Mouse (Mus musculus) stomach, embryonic 15.5 days (tissue): ENCODE measurements at regions not wholly inside any gene's neighbourhood (a gene's known extent, or its start where the extent isn't known, plus 50 kb on each side); places are given as distances from the start of the nearest gene placed in this dataset.
"Not testable (repeated sequence)": the region's sequence is repeated elsewhere in the genome, so short reads cannot be mapped to it uniquely, and the experiment has no call there.

Experiments used
- ATAC-seq: fragments of 200-750 bp; cut with Nextera tagmentation; 2 replicates; pipeline ENCODE4 v1.8.0; 2017; ENCODE audit warnings: low read depth, moderate number of reproducible peaks, moderate TSS enrichment; ENCODE audit not compliant: insufficient read depth, low FRiP score
- H3K27ac ChIP-seq: fragments of 300-500 bp; sonication (generic); 2 replicates; pipeline ENCODE4 v1.5.1; 2015; ENCODE audit warnings: mild to moderate bottlenecking, inconsistent platforms
- H3K27me3 ChIP-seq: fragments of 300-500 bp; sonication (generic); replicated peaks from 2 replicates; pipeline ENCODE4 v1.6.1; 2015; ENCODE audit warnings: inconsistent platforms
- H3K36me3 ChIP-seq: fragments of 300-500 bp; sonication (generic); 2 replicates; pipeline ENCODE4 v1.6.1; 2015; ENCODE audit warnings: inconsistent platforms
- H3K4me1 ChIP-seq: fragments of 300-500 bp; sonication (generic); 2 replicates; pipeline ENCODE4 v1.6.1; 2015; ENCODE audit warnings: inconsistent platforms
- H3K4me2 ChIP-seq: fragments of 300-500 bp; sonication (generic); 2 replicates; pipeline ENCODE4 v1.6.1; 2015; ENCODE audit warnings: mild to moderate bottlenecking, inconsistent platforms
- H3K4me3 ChIP-seq: fragments of 300-500 bp; sonication (generic); replicated peaks from 2 replicates; pipeline ENCODE4 v1.5.1; 2015; ENCODE audit warnings: inconsistent platforms
- H3K9ac ChIP-seq: fragments of 300-500 bp; sonication (generic); 2 replicates; pipeline ENCODE4 v1.6.1; 2015; ENCODE audit warnings: inconsistent platforms
- H3K9me3 ChIP-seq: fragments of 300-500 bp; sonication (generic); 2 replicates; pipeline ENCODE4 v1.6.1; 2016; ENCODE audit warnings: inconsistent platforms
- WGBS: fragments of 180-500 bp; shearing (Covaris S2); methylation state at CpG from one replicate; pipeline ENCODE4 v1.1.7; 2015; 5-methylcytosine and 5-hydroxymethylcytosine counted together

DNA sequence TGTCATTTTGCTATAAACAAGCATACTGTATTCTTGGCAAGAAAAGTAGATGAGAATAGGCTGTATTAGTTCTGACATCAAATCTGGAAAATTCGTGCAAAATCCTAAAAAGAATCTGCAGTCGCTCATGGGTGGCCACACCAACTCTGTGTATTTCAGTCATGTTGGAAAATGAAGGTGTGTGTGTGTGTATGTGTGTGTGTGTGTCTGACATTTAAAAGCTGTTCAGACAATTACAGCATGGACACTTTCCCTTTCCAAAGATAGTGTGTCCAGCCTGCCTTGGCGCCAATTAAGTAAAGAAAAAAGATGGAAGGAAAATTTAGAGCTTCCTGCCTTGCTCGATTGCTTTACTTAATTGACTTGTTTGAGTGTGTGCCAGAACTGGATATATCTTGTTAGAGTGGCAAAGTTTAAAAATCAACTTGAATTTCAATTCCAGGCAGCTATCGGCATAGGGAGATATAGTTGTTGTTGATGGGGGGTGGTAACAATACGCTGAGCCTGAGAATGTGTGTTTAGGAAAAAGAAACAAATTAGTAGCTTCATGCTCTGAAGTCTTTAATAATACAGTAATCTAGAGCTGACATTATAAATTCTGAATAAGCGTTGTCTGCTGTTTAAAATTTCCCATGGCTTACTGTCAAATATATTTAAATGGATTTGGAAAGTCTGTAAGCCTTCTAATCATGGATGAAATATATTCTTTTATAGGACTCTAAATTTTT lies 1095.7 kb downstream of the Sorcs3 start:
- Histone ChIP-seq H3K36me3 (no peaks in the 10 kb centered on the region), H3K4me1 (no peaks in the 10 kb centered on the region), H3K27ac (peak overlapping the region; percentile 35; the same call in 1 of the 2 replicates), H3K4me3 (no peak overlapping the region), H3K27me3 (no peaks in the 10 kb centered on the region), H3K9ac (no peak overlapping the region), H3K9me3 (no peaks in the 10 kb centered on the region), H3K4me2 (no peak overlapping the region)
- ATAC-seq = peak; percentile 53; the same call in 1 of the 2 replicates
- WGBS = 46% methylated on average over 7 of the region's 7 CpGs

DNA sequence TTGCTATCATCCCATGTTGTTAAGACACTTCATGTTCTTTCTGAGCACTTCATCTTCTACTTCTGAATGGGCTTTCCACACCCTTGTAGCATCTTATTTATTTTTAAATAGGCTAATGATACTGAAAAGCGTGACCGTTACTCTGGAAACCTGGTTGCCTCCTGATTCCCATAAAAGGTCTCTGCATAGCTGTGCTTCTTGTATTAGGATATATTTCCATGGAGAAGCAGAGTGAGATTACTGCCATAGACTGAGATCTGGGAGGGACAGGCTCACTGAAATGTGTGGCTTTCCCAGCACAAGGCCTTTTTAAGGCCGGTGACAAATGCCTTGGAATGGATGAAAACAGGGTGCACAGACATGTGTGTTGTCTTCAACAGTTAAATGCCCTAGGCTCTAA lies 1100.0 kb downstream of the Sorcs3 start:
- no peak overlapping the region for H3K9ac ChIP-seq
- H3K9me3 ChIP-seq = no peaks in the 10 kb centered on the region
- no peaks in the 10 kb centered on the region for H3K4me1 ChIP-seq
- H3K4me3 ChIP-seq = no peak overlapping the region
- H3K4me2 ChIP-seq = no peak overlapping the region
- ATAC-seq = no peak
- no peaks in the 10 kb centered on the region for H3K36me3 ChIP-seq
- no peak overlapping the region for H3K27ac ChIP-seq
- 94% methylated on average over 3 of the region's 3 CpGs for WGBS
- H3K27me3 ChIP-seq = no peaks in the 10 kb centered on the region

DNA sequence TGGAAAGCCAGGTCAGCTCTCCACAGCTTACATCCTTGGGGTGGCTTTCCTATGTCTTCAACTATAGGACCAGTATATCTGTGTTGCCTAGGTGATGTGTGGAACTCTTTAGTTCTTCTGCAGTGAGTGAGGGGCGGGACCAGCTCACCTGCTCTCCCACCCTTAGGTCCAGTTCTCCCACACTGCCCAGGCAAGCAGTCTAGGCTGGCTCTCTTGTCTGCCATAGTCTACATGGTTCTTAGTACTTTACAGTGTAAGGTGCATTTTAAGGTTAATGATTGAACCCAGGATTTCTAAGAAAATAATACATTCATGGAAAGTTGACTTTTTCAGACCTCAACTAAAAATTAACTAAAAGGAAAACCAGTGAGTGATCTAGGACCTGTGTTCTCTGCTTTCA lies 1108.4 kb downstream of the Sorcs3 start:
- WGBS = 68% methylated on average over 1 of the region's 1 CpGs
- no peak overlapping the region for H3K4me2 ChIP-seq
- no peak overlapping the region for H3K27ac ChIP-seq
- no peaks in the 10 kb centered on the region for H3K27me3 ChIP-seq
- H3K9me3 ChIP-seq = no peaks in the 10 kb centered on the region
- H3K9ac ChIP-seq = no peak overlapping the region
- no peaks in the 10 kb centered on the region for H3K4me1 ChIP-seq
- ATAC-seq = 0 out of 2 replicates have a peak, but pooled peaks have one; percentile 47
- H3K36me3 ChIP-seq = no peaks in the 10 kb centered on the region
- no peak overlapping the region for H3K4me3 ChIP-seq

DNA sequence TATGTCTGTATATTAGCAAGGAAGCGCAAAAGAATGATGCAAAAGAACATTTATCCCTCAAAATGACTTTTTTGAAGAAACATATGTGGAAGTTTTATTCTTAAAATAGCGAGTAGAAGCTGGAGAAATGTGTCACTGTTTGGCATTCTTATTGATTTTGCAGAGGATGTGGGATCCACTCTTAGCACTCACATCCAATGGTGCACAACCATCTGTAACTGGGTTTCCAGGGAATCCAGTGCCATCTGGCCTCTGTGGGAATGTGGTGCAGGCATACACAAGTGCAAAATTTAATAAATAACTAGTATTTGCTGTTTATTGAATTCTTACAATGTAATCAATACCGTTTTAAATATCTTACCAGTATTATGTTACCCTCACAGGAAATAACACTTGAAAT lies 1153.8 kb downstream of the Sorcs3 start:
- Histone ChIP-seq H3K27me3 (no peaks in the 10 kb centered on the region), H3K36me3 (no peaks in the 10 kb centered on the region), H3K4me3 (no peak overlapping the region), H3K27ac (no peak overlapping the region), H3K9me3 (no peaks in the 10 kb centered on the region), H3K9ac (no peak overlapping the region), H3K4me2 (no peak overlapping the region), H3K4me1 (no peaks in the 10 kb centered on the region)
- ATAC-seq = no peak
- WGBS = 82% methylated on average over 3 of the region's 3 CpGs

DNA sequence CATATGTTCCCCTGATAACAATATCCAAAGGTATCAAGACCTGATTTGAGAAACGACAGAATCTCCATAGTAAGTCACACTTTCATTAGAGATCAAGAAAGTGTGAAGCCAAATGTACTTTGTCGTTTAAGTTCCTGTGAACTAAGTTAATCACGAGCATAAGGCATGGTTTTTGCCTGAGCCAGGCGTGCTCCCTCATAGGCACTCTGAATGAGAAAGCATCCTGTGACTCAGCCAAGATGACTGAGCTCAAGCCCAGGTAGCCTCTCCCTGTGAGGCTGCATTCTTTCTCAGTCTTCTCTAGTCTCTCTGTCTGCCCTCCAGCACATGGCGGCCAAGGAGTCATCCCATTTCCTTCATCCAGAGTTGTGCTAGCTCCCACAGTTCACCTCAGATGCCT lies 1154.9 kb downstream of the Sorcs3 start:
- no peak overlapping the region for H3K4me2 ChIP-seq
- H3K9ac ChIP-seq = no peak overlapping the region
- H3K4me3 ChIP-seq = no peak overlapping the region
- no peak overlapping the region for H3K27ac ChIP-seq
- WGBS = 82% methylated on average over 5 of the region's 5 CpGs
- H3K4me1 ChIP-seq = no peaks in the 10 kb centered on the region
- ATAC-seq = no peak
- no peaks in the 10 kb centered on the region for H3K36me3 ChIP-seq
- H3K9me3 ChIP-seq = no peaks in the 10 kb centered on the region
- H3K27me3 ChIP-seq = no peaks in the 10 kb centered on the region

DNA sequence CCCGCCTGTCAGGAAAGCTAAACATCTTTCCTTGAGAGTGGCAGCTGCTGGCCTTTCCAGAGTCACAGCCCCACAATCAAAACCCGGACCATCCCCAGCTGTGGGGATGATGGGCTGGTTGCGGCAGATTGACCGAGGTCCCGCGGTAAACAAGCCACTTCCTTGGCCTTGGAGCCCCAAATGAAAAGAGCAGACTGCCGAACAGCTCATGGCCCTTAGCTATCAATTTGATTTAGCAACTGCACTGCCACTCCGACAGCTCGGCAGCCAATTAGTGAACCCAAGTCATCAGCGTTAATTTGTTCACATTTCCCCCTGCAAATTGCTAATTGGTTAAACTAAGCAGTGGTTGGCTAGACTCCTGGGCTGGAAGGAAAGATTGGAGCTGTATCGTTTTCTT lies 1155.3 kb downstream of the Sorcs3 start:
- not testable (repeated sequence) for H3K36me3 ChIP-seq
- 80% methylated on average over 10 of the region's 11 CpGs for WGBS

DNA sequence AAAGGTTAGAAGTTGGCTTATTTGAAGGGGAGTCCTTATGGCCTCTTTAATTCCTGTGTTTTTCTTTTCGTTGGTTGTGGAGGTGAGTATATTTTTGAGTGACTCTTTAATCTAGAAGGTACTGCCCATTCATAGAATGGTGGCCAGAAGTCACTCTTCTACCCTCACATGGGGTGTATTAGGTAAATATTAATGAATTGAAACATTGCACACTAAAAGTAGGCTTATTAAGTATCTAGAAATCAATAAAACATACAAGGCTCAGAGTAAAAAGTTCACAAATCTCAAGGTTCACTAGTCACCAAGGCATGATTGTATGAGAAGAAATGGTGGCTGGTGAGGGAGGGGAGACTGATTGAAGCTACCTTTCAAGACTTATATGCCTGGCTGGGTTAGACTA lies 1167.1 kb downstream of the Sorcs3 start:
- ATAC-seq = no peak
- H3K9ac ChIP-seq = no peak overlapping the region
- WGBS = 42% methylated on average over 1 of the region's 1 CpGs

More for the DNA sequence above, 1155.3 kb downstream of the Sorcs3 start:
- not testable (repeated sequence) for H3K27me3 ChIP-seq, H3K4me3 ChIP-seq, H3K27ac ChIP-seq, H3K4me2 ChIP-seq, H3K9me3 ChIP-seq, ATAC-seq, H3K9ac ChIP-seq, H3K4me1 ChIP-seq

DNA sequence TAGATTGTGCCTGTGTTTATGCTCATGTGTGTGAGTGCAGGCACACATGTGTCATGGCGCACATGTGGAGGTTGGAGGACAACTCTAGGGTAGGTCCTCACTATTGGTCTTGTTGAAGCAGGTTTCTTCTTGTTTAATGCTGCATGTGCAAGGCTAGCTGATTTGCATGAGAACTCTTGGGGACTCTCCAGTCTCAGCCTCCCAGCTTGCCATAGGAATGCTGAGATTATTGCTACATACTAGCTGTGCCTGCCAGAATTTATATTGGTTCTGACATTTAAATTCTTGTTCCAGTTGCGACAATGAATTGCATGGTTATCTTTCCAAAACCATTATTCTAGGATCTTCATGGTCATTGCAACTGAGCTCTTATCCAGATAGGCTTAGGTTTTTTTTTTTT lies 1168.5 kb downstream of the Sorcs3 start:
- no peaks in the 10 kb centered on the region for H3K27me3 ChIP-seq
- WGBS = 87% methylated on average over 2 of the region's 2 CpGs
- no peaks in the 10 kb centered on the region for H3K4me1 ChIP-seq
- H3K9me3 ChIP-seq = no peaks in the 10 kb centered on the region
- no peak overlapping the region for H3K27ac ChIP-seq
- H3K9ac ChIP-seq = no peak overlapping the region
- H3K36me3 ChIP-seq = no peaks in the 10 kb centered on the region
- H3K4me3 ChIP-seq = no peak overlapping the region
- no peak overlapping the region for H3K4me2 ChIP-seq
- ATAC-seq = no peak

More for the DNA sequence above, 1167.1 kb downstream of the Sorcs3 start:
- Histone ChIP-seq H3K4me3 (no peak overlapping the region), H3K27me3 (no peaks in the 10 kb centered on the region), H3K4me2 (no peak overlapping the region), H3K4me1 (no peaks in the 10 kb centered on the region), H3K9me3 (no peaks in the 10 kb centered on the region), H3K27ac (no peak overlapping the region), H3K36me3 (no peaks in the 10 kb centered on the region)

DNA sequence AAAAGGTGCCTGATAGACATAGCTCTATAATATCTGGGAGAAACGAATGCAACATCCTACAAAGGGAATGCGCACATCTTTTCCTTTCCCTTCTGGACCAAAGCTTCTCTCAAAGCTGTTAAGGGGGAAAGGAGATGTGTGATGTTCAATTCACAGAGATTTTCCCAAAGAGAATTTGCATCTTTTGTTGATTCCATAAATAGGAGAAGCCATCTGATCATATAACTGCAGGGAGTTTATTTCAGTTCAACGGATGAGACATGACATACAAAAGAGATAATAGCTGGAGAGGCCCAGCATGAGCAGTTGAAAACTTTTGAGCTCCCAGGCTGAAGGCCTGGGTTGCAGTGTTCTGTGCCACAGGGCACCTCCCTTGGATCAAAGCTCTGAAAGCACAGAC lies 1169.1 kb downstream of the Sorcs3 start:
- H3K36me3 ChIP-seq = no peaks in the 10 kb centered on the region
- no peaks in the 10 kb centered on the region for H3K27me3 ChIP-seq
- ATAC-seq = no peak
- H3K9me3 ChIP-seq = no peaks in the 10 kb centered on the region
- no peak overlapping the region for H3K27ac ChIP-seq
- 86% methylated on average over 3 of the region's 3 CpGs for WGBS
- H3K4me1 ChIP-seq = no peaks in the 10 kb centered on the region
- no peak overlapping the region for H3K4me2 ChIP-seq
- H3K9ac ChIP-seq = no peak overlapping the region
- H3K4me3 ChIP-seq = no peak overlapping the region

DNA sequence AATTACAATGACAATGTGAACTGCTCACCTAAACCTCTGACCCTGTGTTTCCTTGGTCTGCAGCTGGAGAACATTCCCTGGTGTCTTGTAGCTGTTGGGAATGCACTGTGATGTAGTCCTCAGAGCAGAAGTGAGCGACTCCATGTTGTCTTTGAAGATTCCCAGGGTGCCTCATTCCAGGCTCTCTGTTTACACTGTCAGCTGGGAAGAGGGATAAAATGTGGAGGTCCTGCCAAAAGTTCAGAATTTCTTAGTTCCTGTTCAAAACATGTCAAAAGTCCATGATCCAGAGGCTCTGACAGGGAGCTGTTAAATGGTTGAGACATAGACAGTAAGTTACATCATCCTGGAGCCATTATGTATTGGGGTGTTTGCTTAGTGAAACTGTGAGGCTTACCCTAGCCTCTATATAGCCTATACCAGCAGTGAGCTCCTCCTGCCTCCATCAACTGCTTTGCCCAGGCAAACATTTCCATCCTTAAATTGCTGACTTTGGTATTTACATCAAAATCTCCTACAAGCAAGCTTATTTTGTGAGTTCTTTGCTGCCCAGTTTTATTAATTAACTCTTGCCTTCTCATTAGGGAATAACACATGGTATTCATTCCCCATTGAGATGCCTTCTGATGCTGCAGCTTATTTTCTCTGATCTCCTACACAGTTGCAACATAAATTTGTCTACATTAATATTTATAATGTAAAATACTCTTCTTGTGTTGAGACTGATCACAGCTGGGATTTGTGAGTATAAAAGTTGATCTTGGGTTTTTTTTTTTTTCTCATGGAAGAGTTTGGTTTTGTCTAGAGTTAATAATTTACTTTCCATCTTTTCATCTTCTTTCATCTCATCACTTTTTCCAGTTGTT lies 1170.2 kb downstream of the Sorcs3 start:
- H3K36me3 ChIP-seq = no peaks in the 10 kb centered on the region
- no peak overlapping the region for H3K9ac ChIP-seq
- 19% methylated on average over 1 of the region's 1 CpGs for WGBS
- H3K4me1 ChIP-seq = no peaks in the 10 kb centered on the region
- H3K4me2 ChIP-seq = no peak overlapping the region
- H3K27ac ChIP-seq = no peak overlapping the region
- no peaks in the 10 kb centered on the region for H3K9me3 ChIP-seq
- H3K27me3 ChIP-seq = no peaks in the 10 kb centered on the region
- ATAC-seq = no peak
- H3K4me3 ChIP-seq = no peak overlapping the region

DNA sequence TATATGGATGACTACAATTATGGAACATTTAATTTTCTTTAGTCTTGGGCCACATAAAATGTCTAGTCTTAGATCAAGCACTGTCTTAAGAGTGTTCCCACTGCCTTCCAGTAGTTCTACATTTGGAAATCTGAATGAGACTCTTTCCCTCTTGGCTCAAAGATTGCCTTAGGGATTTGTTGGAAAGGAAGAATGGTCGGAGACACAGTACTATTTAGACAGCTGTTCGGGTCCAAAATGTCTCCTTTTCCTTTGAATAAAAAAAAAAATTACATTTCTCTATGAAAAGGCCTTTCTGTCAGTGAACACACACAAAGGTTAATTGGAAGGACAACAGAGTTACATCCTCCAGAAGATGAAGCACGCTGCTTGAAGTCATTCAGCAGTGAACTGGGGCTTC lies 1173.8 kb downstream of the Sorcs3 start:
- Histone ChIP-seq H3K9me3 (no peaks in the 10 kb centered on the region), H3K4me3 (no peak overlapping the region), H3K27me3 (no peaks in the 10 kb centered on the region), H3K27ac (no peak overlapping the region), H3K4me2 (no peak overlapping the region), H3K4me1 (no peaks in the 10 kb centered on the region), H3K9ac (no peak overlapping the region), H3K36me3 (no peaks in the 10 kb centered on the region)
- ATAC-seq = no peak
- 61% methylated on average over 3 of the region's 3 CpGs for WGBS

DNA sequence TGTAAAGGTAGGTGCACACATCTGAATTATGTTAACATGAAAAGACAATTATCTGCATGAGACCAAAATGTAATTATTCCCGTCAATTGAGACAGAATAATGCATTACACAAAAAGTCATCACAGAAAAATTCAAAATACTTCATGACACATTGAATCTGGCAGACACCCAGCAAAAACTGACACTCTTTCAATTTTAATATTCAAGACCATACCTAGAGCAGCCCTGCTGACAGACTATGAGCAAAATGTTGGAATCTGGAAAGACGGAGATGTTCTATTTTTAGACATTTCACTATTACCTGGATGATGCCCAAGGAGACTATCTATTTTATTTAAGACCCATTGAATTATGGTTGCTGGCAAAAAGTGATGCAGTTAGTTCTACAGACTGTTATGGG lies 1190.4 kb downstream of the Sorcs3 start:
- no peak overlapping the region for H3K9ac ChIP-seq
- ATAC-seq = no peak
- H3K36me3 ChIP-seq = no peaks in the 10 kb centered on the region
- no peak overlapping the region for H3K4me2 ChIP-seq
- H3K27ac ChIP-seq = no peak overlapping the region
- no peaks in the 10 kb centered on the region for H3K9me3 ChIP-seq
- H3K4me1 ChIP-seq = no peaks in the 10 kb centered on the region
- 67% methylated on average over 2 of the region's 2 CpGs for WGBS
- H3K4me3 ChIP-seq = no peak overlapping the region
- no peaks in the 10 kb centered on the region for H3K27me3 ChIP-seq
